Mouse (Mus musculus) forebrain, embryonic 11.5 days (tissue): ENCODE data around the gene Cc2d2b. TPM values are rescaled to one million over a fixed set of nuclear protein-coding genes. Genes with fewer than 3 reads are reported as not detected.
A peak's percentile ranks its signal among the peaks of the same experiment; 100 is the strongest.

ENCODE experiments used
- ATAC-seq: fragments of 200-750 bp; cut with Nextera tagmentation; replicated peaks from 2 replicates; pipeline ENCODE4 v1.8.0; 2017; ENCODE audit warnings: moderate TSS enrichment; ENCODE audit not compliant: low FRiP score
- DNase-seq: peaks from one replicate; pipeline ENCODE4 v3.0.0-alpha.2; 2017; ENCODE audit warnings: low spot score
- H3K27ac ChIP-seq: fragments of 300-500 bp; sonication (generic); 2 replicates; pipeline ENCODE4 v1.5.1; 2014; ENCODE audit warnings: low read depth, low read length
- H3K27me3 ChIP-seq: fragments of 300-500 bp; sonication (generic); 2 replicates; pipeline ENCODE4 v1.6.1; 2014; ENCODE audit warnings: mild to moderate bottlenecking, low read length, mixed read lengths; ENCODE audit not compliant: control insufficient read depth, insufficient read depth
- H3K36me3 ChIP-seq: fragments of 300-500 bp; sonication (generic); 2 replicates; pipeline ENCODE4 v1.6.1; 2014; ENCODE audit warnings: mild to moderate bottlenecking, low read length, moderate library complexity, mixed read lengths; ENCODE audit not compliant: control insufficient read depth, insufficient read depth
- H3K4me1 ChIP-seq: fragments of 300-500 bp; sonication (generic); replicated peaks from 2 replicates; pipeline ENCODE4 v1.6.1; 2014; ENCODE audit warnings: low read length, mixed read lengths; ENCODE audit not compliant: control insufficient read depth, insufficient read depth
- H3K4me2 ChIP-seq: fragments of 300-500 bp; sonication (generic); 2 replicates; pipeline ENCODE4 v1.6.1; 2014; ENCODE audit warnings: low read depth, mild to moderate bottlenecking, low read length, moderate library complexity, mixed read lengths; ENCODE audit not compliant: severe bottlenecking
- H3K4me3 ChIP-seq: fragments of 300-500 bp; sonication (generic); 2 replicates; pipeline ENCODE4 v1.5.1; 2014; ENCODE audit warnings: low read depth, low read length
- H3K9ac ChIP-seq: fragments of 300-500 bp; sonication (generic); 2 replicates; pipeline ENCODE4 v1.6.1; 2014; ENCODE audit warnings: low read length
- H3K9me3 ChIP-seq: fragments of 300-500 bp; sonication (generic); 2 replicates; pipeline ENCODE4 v1.6.1; 2016; ENCODE audit warnings: low read length, mixed read lengths; ENCODE audit not compliant: control insufficient read depth
- WGBS: fragments of 180-500 bp; shearing (Covaris S2); extraction: QIAGEN DNeasy Blood & Tissue Kit; methylation state at CpG from one replicate; pipeline ENCODE4 v1.1.7; 2014; 5-methylcytosine and 5-hydroxymethylcytosine counted together
- polyA plus RNA-seq: library from polyadenylated mRNA; unstranded; fragments of >200 nt; fragmentation: Nextera tagmentation; extraction: Ambion mirVana; gene quantifications from 2 replicates; pipeline ENCODE4 v1.2.1, GENCODE M21; 2014

Cc2d2b gene
- polyA plus RNA-seq, 1 experiment from 2014 or later, result 0.11 TPM

DNA sequence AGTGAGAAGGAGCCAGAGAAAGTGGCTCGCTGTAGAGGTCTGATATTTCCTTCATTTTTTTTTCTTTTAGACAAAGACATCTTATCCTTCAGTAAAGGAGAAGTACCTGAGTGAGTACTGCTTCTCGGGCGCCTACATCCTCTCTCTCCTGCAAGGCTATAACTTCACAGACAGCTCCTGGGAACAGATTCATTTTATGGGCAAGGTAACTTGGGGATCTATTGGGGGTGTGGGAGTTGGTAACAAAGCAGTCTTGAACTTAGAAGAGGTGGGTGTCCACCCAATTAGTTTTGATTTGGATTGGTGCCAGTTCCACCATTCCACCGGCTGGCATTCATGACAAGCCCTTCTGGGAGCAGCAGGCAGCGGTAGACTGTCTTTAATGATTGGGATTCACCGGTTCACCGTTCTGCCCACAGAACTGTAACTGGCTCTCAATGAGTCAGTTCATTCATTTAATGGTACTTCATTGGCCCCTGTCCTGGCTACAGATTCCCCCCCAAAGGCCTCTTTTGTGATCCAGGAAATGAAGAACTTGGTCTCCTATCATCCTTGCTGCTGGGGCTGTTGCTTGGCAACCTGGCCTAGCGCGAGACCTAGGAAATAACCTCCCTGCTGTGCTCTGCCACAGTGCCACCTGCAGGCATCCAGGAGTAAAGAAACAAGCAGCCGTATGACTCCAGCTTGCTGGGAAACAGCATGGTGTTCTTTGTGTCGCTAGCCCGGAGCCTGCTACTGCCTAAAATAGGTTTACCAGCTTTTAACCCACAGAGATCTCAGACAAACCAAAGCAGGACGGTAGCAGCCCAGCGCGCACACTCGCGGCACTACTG, 11.7 kb upstream of the Cc2d2b start:
- H3K36me3 ChIP-seq, result no peaks in the 10 kb centered on the region
- no peaks in the 10 kb centered on the region for H3K27me3 ChIP-seq
- peak overlapping the region; percentile 43; the same call in 1 of the 2 replicates for H3K9ac ChIP-seq
- H3K27ac ChIP-seq, result 0 out of 2 replicates have a peak overlapping the region, but pooled peaks have one; percentile 0
- DNase-seq, result peak; percentile 91
- H3K4me2 ChIP-seq, result peak overlapping the region; percentile 36; the same call in 1 of the 2 replicates
- peak; percentile 90 for ATAC-seq
- WGBS, result 20% methylated on average over 17 of the region's 17 CpGs
- no peaks in the 10 kb centered on the region; the same call in 1 of the 2 replicates for H3K4me1 ChIP-seq
- no peaks in the 10 kb centered on the region for H3K9me3 ChIP-seq
- H3K4me3 ChIP-seq, result no peak overlapping the region

DNA sequence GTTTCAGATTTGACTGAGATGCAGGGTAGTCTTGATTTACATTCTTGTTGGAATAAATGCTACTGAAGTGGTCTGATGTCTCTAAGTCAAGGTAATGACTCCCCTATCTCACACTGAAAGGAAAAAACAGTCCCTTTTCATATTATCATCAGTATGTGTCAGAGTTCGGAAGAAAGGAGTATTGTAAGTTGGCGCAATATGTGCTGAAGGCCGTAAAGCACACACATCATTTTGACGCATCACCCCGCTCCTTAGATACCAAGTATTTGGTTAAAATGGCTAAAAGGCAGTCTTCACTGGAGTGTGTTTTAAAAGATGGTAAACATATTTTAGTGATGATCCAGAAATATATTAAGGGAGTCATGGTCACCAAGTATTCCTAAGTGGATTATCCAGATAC, 10.9 kb upstream of the Cc2d2b start:
- Histone ChIP-seq H3K4me1 (no peaks in the 10 kb centered on the region; the same call in 1 of the 2 replicates), H3K27me3 (no peaks in the 10 kb centered on the region), H3K36me3 (no peaks in the 10 kb centered on the region), H3K9ac (peak overlapping the region; percentile 43; the same call in 1 of the 2 replicates), H3K4me2 (peak overlapping the region; percentile 36; the same call in 1 of the 2 replicates), H3K4me3 (no peak overlapping the region), H3K27ac (0 out of 2 replicates have a peak overlapping the region, but pooled peaks have one; percentile 0), H3K9me3 (no peaks in the 10 kb centered on the region)
- no peak for DNase-seq
- 87% methylated on average over 5 of the region's 5 CpGs for WGBS
- ATAC-seq, result peak; percentile 13; the same call in 1 of the 2 replicates

DNA sequence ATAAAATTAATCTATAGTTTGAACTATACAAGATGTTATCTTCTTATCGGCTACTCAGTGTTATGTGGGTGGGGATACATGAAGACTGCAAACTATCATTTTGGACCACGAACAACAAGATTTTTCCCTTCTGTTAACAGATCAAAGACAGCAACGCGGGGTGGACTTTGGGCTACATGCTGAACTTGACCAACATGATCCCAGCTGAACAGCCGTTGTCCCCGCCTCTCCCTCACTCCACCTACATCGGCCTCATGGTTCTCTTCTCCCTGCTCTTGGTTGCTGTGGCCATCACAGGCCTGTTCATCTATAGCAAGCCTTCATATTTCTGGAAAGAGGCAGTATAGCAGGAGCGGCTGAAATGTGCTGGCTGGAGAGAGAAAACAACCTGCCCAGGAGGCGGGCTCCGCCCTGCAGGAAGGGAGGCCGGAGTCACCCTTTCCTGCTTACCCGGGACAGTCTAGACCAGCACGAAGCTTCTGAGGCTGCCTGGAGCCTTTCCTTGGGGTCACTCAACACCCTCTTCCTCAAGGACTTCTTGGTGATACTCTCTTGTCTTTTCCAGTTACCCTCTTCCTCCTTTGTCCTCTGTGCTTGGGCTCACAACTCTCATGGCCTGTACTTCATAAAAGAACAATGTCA, 9.7 kb upstream of the Cc2d2b start:
- 92% methylated on average over 13 of the region's 13 CpGs for WGBS
- Histone ChIP-seq H3K9ac (no peak overlapping the region), H3K9me3 (no peaks in the 10 kb centered on the region), H3K4me1 (no peaks in the 10 kb centered on the region; the same call in 1 of the 2 replicates), H3K36me3 (no peaks in the 10 kb centered on the region), H3K4me3 (no peak overlapping the region), H3K27ac (no peak overlapping the region), H3K27me3 (no peaks in the 10 kb centered on the region), H3K4me2 (no peak overlapping the region)
- DNase-seq, result no peak
- ATAC-seq, result no peak

DNA sequence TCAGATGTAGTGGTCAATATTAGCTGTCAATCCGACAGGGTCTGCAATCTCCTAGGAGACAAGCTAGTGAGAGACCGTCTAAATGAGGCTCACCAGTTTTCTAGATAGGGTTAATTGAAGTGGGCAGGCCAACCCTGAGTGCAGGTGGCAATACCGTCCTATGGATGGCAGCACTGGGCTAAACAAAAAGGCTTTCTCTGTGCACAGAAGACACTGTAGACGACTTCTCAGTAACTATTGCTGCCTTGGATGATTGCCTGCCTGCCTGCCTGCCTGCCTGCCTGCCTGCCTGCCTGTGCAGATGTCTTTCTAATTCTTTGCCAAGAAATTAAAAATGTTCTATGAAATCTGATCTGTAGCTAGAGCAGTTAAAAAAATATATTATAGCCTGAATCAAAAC, 1.9 kb upstream of the Cc2d2b start:
- ATAC-seq, result 0 out of 2 replicates have a peak, but pooled peaks have one; percentile 42
- H3K27me3 ChIP-seq, result no peaks in the 10 kb centered on the region
- no peak overlapping the region for H3K9ac ChIP-seq
- no peak overlapping the region for H3K27ac ChIP-seq
- no peak overlapping the region for H3K4me2 ChIP-seq
- no peak for DNase-seq
- no peak overlapping the region for H3K4me3 ChIP-seq
- no peaks in the 10 kb centered on the region for H3K4me1 ChIP-seq
- 45% methylated on average over 4 of the region's 4 CpGs for WGBS
- H3K36me3 ChIP-seq, result no peaks in the 10 kb centered on the region
- no peaks in the 10 kb centered on the region for H3K9me3 ChIP-seq

DNA sequence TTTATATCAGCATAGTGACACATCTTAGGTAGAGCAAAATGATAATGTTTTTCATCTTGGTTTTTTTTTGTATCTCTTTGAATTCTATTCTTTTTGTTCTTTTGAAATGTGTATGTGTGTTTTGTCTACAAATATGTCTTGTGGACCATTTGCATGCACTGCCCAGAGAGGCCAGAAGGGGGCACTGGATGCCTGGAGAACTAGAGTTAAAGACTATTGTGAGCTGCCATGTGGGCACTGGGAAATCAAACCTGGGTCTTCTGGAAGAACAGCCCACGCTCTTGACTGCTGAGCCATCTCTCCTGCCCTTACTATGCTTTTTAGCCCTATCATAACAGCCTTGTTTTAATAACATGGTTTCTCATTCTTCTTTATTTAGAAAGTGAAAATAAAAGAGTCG, 5.8 kb downstream of the Cc2d2b start:
- peak; percentile 72 for DNase-seq
- no peak for ATAC-seq
- no peaks in the 10 kb centered on the region for H3K27me3 ChIP-seq
- no peaks in the 10 kb centered on the region for H3K36me3 ChIP-seq
- no peak overlapping the region for H3K9ac ChIP-seq
- no peak overlapping the region for H3K27ac ChIP-seq
- WGBS, result 77% methylated on average over 2 of the region's 2 CpGs
- H3K4me1 ChIP-seq, result no peaks in the 10 kb centered on the region
- H3K4me3 ChIP-seq, result no peak overlapping the region
- no peaks in the 10 kb centered on the region for H3K9me3 ChIP-seq
- H3K4me2 ChIP-seq, result no peak overlapping the region

DNA sequence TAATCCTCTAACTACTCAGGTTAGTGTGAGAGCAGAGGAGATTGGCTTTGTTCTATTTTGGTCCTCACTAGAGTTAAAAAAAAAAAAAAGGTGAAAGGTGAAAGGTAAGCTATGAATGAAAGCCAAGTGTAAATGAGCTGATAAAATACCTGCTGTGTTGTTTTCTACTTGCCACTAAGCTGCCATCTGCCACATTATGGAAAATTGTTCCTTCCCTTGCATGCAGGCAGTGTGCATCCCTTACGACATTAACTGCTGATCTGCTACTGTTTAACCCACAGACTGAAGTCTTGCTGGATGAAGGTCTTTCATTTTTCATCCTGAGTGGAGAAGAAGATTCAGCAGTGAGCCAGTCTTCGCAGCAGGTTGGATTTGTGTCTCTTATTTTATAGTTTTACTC, 11.5 kb downstream of the Cc2d2b start:
- 68% methylated on average over 2 of the region's 2 CpGs for WGBS
- H3K9ac ChIP-seq, result no peak overlapping the region
- DNase-seq, result no peak

DNA sequence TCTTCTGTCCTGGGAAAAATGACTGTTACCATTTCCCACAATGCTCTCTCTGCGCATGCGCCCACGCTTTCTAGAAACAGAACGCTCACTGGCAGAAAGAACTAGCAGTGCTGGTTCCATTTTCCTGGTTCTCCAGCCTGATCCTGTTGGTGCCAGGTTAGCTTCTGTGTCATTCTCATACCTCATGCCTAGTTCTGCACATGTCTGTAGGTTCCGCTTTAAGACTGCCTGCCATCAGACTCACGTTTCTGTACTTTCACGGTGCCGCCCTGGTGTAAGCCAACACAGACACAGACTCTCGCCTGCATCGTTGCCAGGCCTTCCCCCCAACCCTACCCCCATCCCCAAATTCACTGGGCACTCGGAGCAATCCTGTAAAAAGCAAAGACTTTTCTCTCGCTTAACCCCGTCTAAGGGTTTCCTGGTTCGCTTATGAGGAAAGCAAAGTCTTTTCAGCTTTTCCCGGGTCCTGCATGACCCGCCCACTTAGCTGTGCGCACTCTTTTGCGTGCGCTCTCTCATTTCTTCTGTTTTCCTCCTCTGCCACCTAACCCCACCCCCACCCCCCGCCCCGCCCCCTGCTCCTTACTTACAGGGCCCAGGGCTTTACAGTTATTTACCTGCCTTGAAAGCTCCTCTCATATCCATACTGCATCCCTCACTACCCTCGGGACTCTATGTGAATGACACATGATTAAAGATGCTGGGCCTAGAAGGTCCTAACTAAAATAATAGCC, 13.6 kb downstream of the Cc2d2b start:
- Histone ChIP-seq H3K9ac (peak overlapping the region; percentile 45; the same call in 1 of the 2 replicates), H3K9me3 (no peaks in the 10 kb centered on the region), H3K27me3 (no peaks in the 10 kb centered on the region), H3K4me3 (peak overlapping the region; percentile 11; the same call in 1 of the 2 replicates), H3K4me1 (peaks cover 2% of the 10 kb centered on the region; the same call in 1 of the 2 replicates), H3K4me2 (peak overlapping the region; percentile 45), H3K36me3 (no peaks in the 10 kb centered on the region), H3K27ac (no peak overlapping the region)
- DNase-seq, result no peak
- 38% methylated on average over 22 of the region's 22 CpGs for WGBS
- no peak for ATAC-seq

More for the DNA sequence above, 11.5 kb downstream of the Cc2d2b start:
- Histone ChIP-seq H3K36me3 (no peaks in the 10 kb centered on the region), H3K4me3 (no peak overlapping the region), H3K4me1 (peaks cover 2% of the 10 kb centered on the region; the same call in 1 of the 2 replicates), H3K9me3 (no peaks in the 10 kb centered on the region), H3K4me2 (no peak overlapping the region), H3K27me3 (no peaks in the 10 kb centered on the region), H3K27ac (no peak overlapping the region)
- ATAC-seq, result no peak

DNA sequence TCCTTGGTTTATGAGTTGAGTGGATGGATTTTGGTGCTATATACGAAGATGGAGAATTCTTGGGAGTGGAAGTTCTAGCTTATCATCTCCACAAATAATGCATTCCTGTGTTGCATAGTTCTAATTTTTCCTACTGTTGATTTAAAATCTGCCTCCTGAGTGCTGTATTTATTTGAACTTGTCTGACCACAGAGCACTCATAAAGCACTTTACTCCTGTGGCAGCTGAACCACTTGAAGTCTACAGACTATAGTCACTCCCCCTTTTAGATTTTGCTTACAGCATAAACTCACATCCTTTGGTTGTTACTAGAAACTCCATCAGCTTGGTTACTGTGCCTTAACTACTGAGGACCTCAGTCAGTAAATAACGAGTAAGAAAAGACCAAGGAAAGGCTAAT, 18.6 kb downstream of the Cc2d2b start:
- H3K36me3 ChIP-seq, result no peaks in the 10 kb centered on the region
- no peak overlapping the region for H3K4me2 ChIP-seq
- DNase-seq, result no peak
- no peaks in the 10 kb centered on the region; the same call in 1 of the 2 replicates for H3K4me1 ChIP-seq
- no peaks in the 10 kb centered on the region for H3K9me3 ChIP-seq
- ATAC-seq, result no peak
- no peak overlapping the region for H3K4me3 ChIP-seq
- no peak overlapping the region for H3K27ac ChIP-seq
- no peaks in the 10 kb centered on the region for H3K27me3 ChIP-seq
- H3K9ac ChIP-seq, result no peak overlapping the region
- whole genome bisulfite sequencing, result 86% methylated on average over 2 of the region's 2 CpGs
